Mouse (Mus musculus) lung, adult 2 months (tissue): Measurements from ENCODE around the gene Abcc2.

Source experiments
- CTCF ChIP-seq: fragments of 200-500 bp; IDR thresholded peaks from 2 replicates; pipeline ENCODE4 v1.5.1; 2011; ENCODE audit warnings: mild to moderate bottlenecking, low read length, control low read depth; ENCODE audit not compliant: insufficient read depth
- POLR2A ChIP-seq: fragments of 200-500 bp; IDR thresholded peaks from 2 replicates; pipeline ENCODE4 v1.6.1; 2011; ENCODE audit warnings: low read depth, mild to moderate bottlenecking, control low read depth, low read length, borderline replicate concordance; ENCODE audit errors: extremely low read depth

GRCm38 (mm10) chr19:43851996-43852630 is 70.1 kb downstream of the Abcc2 start:
- TF ChIP-seq POLR2A: no peak
- TF ChIP-seq CTCF: no peak
